Mouse (Mus musculus) common myeloid progenitor, adult 5-6 weeks (primary cell): Measurements from ENCODE around the gene Kng1. TPM values are rescaled to one million over a fixed set of nuclear protein-coding genes. Genes with fewer than 3 reads are reported as not detected.
"Not testable (repeated sequence)": the region's sequence is repeated elsewhere in the genome, so short reads cannot be mapped to it uniquely, and the experiment has no call there.

Experiments used
- ATAC-seq: replicated peaks from 2 replicates; pipeline ENCODE4 v1.8.0; 2016; ENCODE audit warnings: low read depth, mild to moderate bottlenecking, moderate TSS enrichment, inconsistent platforms; ENCODE audit not compliant: poor library complexity, severe bottlenecking
- total RNA-seq: library from RNA; stranded (forward); fragments of 200-1000, 187-1606 nt; gene quantifications from 2 replicates; pipeline ENCODE4 v1.2.3, GENCODE M21; 2017

The Kng1 gene
- total RNA-seq, 1 experiment from 2014 or later = not detected

DNA sequence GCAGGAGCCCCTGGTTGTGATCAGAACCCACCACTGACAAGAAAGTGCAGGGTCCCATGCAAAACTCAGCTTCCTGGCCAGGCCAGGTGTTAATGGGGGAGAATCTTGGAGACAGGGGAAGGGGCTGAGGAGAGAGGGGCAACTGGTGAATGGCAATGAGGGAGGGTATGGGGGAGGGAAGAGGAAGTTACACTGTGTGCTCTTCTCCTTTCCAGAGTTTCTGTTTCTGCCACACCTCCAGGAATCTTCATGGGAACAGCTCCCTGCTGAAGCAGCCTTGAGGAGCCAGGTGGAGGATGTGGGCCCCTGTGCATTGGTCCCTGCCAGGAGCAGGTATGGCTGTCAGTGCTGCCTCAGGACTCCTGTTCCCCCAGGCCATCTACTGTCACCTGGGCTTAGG, 33.7 kb downstream of the Kng1 start:
- ATAC-seq = not testable (repeated sequence)

DNA sequence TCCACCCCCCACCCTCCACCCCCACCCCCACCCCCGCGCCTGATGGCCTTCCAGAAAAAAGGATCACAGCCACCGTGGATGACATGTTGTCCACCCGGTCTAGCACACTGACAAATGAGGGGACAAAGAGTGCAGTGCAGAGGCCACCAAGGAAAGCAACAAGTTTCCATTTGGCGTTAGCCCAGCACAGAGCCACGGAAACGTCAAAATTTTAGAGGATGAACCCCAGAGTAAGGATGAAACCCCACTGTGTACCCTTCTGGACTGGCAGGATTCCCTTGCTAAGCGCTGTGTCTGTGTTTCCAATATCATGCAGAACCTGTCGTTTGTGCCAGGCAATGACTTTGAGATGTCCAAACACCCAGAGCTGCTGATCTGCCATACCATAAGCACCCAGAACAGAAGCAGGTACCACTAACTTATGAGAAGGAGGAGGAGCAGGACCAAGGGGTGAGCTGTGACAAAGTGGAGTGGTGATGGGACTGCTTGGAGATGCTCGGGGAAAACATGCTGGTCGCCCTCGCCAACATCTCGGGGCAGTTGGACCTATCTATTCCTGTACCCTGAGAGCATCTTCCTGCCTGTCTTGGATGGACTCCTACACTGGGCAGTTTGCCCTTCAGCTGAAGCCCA, 35.8 kb downstream of the Kng1 start:
- ATAC-seq = no peak

DNA sequence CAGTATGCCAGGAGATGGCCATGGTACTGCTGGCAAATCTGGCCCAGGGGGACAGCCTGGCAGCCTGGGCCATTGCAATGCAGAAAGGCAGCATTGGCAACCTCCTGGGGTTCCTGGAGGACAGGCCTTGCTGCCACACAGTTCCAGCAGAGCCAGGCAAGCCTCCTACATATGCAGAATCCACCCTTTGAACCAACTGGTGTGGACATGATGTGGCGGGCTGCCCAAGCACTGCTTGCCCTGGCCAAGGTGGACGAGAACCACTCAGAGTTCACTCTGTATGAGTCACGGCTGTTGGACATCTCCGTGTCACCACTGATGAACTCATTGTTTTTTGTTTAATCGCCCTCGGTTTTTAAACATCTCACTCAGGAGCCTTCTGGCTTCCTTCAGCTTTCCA, 36.5 kb downstream of the Kng1 start:
- no peak for ATAC-seq

DNA sequence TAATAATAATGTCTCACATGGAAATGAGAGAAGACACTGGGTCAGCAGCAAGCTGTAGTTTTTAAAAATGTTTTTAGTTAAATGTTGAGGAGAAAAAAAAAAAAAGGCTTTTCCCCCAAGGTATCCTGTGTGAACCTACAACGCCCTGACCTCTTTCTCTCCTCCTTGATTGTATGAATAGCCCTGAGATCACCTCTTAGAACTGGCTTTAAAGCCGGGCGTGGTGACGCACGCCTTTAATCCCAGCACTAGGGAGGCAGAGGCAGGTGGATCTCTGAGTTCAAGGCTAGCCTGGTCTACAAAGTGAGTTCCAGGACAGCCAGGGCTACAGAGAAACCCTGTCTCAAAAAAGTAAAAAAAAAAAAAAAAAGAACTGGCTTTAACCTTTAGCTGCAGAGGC, 37.9 kb downstream of the Kng1 start:
- not testable (repeated sequence) for ATAC-seq

DNA sequence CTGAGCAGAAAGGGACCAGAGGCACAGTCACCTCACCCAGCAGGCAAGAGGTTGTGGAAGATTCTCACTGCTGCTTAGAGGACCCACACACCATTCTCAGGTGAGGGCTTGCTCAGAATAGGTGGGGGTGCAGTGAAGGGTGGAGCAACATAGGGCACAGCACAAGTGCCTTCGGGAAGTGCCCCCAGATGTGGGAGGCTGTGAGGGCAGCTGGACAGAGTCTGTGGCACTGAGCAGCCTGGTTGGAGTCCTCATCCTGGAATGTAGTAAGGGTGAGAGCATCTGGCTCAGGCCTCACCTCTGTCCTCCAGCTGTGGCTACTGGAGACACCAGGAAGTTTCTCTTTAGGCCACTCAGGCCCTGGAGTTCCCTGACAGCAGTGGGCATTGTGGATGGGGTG, 39.2 kb downstream of the Kng1 start:
- ATAC-seq = not testable (repeated sequence)

DNA sequence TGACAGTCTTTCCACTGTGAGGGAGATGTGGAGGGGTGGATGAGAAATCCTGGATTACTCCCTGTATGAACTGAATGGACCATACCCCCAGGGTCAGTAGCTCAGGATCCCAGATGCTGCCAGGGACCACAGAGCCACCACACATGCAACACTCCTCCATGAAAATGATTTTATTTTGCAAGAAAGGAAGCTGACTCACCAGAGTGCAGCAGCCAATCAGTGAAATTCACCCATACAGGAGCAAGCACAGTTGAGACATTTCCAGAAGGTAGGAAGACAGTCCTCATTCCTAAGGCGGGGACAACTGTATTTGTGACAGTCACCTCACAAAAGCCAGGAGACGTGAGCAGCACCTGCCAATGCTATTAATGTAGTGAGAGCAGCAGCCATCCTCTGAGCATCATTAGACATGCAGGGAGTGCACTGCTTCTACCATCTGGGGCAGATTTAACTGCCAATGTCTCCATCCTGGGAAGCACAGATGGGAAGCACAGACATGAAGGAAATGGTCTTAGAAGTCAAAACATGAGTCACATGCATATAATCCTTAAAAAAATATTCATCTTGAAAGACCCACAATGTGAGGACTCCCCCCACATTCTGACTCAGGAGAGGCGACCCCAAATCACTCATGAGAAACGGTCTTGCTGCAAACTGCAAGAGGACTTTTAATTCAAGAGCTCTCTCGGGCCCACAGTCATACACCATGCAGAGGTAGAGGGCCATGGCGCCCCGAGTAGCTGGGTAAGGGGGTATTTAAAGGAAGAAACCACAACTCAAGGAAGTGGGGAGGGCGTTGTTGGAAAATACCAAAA, 39.8 kb downstream of the Kng1 start:
- not testable (repeated sequence) for ATAC-seq

DNA sequence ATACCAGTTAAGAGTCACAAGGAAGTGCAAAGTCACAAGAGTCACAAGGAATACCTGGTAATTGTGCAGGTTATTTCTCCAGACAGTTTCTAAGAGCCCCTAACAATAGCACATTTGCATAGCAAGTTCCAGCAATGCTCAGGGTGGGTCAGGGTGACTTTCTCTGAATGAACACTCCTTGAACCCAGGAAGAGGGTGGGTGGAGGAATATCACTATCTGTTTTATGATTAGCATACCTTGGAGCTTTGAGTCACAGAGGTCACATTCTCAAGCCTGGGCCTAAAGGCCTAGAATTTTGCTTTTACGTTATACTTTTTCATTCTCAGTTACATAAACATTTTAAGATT, 40.4 kb downstream of the Kng1 start:
- not testable (repeated sequence) for ATAC-seq

DNA sequence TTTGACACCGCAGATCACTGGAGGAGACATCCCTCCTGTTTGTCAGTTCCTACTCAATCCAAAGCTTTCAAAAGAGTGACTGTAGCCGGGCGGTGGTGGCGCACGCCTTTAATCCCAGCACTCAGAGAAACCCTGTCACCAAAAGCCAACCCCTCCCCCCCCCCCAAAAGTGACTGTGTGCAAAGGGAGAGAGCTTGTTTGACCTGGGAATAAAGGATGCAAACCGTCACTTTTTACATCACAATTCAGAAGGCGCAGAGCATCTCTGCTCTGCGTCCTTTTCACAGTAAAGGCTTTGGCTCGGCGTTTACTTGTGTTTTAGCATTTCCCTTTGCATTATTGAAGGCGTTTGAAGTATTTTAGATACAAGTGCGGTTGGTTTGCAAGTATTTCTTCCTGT, 42.0 kb downstream of the Kng1 start:
- ATAC-seq = no peak

DNA sequence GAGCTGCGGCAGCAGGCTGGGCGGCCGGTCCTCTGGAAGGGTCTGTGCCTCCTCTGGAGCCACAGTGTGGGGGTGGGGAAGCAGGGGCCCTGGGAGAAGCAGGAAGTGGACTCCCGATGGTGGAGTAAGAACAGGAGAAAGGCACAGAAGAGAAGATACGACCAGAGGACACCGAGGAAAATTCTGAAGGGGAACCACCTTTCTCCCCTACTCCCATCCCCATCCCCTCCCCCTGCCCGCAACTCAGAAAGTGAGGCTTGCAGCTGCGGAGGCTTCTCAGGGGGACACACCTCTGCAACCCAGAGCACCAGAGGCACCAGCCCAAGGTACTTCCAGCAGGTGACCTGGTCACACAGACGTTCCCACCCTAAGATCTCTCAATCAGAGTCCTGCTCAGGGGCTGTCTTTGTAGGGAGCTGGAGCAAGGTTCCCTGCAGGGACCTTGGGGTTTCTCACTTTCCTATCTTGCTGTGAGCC, 42.5 kb downstream of the Kng1 start:
- ATAC-seq = peak; percentile 19; the same call in 1 of the 2 replicates

DNA sequence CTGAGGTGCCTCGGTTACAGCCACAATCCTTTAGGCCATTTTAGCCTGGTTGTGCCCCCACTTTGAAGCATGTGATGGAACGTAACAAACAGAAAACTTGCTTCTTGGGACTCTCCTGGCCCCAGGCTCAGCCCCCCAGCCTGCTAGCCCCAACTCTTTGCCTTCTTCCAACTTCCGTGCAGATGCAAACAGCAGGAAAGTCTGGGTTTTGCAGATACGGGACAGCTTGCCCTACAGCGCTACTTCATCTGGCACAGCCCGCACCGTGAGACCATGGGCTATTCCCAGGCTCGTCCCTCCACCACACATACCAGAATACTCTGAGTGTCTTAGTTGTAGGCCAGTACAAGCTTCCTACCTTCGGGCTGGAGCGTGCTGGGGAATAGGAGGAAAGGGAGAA, 42.9 kb downstream of the Kng1 start:
- ATAC-seq = peak; percentile 69

DNA sequence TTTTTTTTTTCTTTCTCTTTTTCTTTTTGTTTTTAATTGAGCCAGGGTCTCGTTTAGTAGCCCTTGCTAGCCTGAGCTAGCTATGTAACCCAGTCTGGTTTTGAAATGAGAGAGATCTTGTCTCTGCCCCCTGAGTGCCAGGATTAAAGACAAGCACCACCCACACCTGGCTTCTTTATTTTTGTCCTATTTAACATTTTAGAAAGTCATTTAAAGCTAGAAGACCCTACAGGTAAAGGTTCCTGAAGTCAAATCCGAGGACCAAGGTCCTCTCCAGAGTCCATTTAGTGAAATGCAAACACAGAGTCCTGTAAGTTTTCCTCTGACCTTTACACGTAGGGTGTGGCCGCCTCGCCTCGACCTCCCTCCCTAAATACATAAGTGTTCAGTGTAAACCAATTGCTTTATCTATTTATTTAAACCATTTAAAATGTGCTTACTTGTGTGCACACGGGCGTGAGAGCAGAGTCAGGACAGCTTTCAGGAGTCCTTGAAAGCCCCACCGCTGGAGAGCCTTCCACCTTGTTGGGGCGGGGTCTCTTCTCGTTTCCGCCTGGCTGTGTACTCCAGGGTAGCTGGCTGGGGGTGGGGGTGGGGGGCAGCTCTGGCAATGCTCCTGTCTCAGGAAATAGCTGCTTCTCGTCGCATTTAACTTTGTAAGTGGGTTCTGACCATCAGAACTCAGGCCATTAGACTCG, 44.8 kb downstream of the Kng1 start:
- no peak for ATAC-seq

DNA sequence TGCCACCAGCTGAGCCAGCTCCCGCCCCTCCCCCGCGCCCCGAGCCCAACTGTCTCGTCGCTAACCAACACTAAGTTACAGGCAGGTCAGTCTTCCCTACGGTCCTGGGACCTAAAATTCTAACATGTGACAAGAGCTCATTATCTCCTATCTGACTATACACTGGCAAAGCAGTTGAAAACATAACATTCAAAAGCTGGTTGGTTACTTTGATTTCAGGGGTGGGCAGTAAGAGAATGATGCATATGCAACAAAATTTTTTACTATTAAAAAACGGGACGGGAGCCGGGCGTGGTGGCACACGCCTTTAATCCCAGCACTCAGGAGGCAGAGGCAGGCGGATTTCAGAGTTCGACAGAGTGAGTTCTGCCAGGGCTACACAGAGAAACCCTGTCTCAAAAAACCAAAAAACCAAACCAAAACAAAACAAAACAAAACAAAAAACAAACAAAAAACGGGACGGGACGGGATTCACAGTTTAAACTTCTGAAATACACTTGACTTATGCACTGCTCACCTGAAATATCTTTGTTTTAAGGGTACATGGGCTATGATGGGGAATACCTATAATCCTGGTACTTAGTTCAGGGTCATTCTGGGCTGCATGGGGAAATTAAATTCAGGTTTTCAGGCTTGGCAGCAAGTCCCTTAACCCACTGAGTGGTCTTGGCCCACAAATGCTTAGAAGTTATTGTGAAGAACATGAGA, 45.5 kb downstream of the Kng1 start:
- no peak for ATAC-seq

DNA sequence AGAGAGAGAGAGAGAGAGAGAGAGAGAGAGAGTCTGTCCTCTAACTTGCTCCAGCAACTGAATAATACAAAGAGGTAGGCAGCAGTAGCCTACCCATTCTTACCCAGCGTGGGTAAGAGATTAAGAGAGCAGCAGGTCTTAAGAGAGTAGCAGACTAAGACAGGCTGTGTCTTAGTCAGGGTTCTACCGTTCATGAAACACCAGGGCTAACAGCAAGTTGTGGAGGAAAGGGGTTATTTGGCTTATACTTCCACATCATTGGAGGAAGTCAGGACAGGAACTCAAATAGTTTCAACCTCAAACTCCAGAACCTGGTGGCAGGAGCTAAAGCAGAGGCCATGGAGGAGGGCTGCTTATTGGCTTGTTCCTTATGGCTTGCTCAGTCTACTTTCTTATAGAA, 46.2 kb downstream of the Kng1 start:
- ATAC-seq = no peak

DNA sequence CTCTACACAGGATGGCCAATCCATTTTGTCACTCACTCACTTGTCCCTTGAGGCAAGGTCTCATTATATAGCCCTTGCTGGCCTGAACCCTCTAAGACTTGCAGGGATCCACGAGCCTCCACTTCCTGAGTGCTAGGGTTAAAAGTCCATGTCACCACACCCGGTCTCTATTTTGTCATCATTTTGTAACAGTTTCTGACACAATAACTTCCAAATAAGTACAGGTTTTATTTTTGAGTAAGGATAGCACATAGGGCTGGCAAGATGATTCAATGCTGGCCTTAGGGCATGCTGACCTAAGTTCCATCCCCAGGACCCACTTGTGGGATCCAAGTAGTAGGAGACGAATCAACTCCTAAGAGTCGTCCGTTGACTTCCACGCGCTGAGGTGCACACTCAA, 48.5 kb downstream of the Kng1 start:
- ATAC-seq = no peak

DNA sequence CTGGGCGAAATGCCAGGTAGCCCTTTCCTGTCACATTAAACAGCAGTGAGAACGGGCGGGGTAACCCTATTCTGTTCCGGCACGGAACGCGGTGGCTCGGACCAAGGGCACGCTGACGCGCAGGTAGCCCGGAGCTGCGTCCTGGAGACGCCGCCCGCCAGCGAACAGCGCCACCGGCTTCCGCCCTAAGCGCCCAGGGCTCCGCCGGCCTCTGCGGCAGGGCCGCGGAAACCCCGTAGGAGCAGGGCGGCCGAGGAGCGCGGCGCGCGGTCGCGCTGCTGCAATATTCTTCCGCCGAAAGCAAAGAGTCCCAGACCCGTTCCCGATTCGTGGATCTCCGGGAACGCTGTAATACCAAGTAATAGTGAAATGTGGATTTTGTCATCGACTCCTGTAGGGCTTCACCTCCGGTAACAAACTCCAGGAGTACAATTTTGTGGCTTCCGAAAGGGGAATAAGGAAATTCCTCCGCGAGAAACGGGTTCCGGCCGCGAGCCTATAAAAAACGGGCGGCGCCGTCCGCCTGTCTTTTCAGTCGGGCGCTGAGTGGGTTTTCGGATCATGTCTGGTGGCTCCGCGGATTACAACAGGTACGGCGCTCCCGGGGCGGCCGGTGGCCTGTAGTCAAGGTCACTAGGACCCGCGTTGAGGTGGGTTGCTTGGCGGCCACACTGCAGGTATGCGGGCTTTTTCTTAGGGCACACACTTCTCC, 49.7 kb downstream of the Kng1 start, which contains the start of gene Eif4a2:
Gene Eif4a2, plus strand, starts transcription at position 214 of the 712 bp plus-strand sequence.
- peak; percentile 70 for ATAC-seq

DNA sequence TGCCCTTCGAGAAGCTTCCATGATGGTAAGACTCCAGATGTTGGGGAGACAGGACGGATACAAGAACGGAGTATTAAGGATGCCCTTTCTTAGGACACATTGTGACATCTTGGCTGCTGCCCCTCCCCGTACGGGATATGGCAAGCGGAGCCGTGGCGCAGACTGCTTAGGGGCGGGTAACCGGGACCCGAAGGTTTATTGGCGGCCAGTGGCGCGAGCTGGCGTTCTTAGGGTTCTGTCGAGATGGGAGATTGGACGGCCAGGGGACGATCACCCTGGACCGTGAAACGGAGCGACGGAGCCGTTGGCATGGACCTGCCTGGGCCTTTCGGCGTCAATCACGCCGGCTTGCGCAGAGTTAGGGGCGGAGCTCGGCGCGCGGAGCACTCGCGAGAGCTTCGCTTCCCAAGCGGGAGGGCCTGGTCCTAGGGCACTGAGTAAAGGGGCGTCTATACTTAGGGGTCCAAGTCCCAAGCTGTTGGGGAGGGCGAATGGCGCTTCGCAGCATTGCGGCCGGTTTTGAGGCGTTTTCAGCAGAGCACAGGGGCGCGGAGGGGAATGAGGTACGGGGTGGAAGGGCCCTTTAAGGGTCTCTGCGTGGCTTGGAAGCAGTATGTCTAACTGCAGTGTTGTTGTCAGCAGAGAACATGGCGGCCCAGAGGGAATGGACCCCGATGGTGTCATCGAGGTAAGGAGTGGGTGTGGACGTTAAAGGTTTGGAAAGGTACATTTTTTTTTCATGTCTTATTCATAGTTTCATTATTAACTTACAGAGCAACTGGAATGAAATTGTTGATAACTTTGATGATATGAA, 50.5 kb downstream of the Kng1 start:
- peak; percentile 69 for ATAC-seq

DNA sequence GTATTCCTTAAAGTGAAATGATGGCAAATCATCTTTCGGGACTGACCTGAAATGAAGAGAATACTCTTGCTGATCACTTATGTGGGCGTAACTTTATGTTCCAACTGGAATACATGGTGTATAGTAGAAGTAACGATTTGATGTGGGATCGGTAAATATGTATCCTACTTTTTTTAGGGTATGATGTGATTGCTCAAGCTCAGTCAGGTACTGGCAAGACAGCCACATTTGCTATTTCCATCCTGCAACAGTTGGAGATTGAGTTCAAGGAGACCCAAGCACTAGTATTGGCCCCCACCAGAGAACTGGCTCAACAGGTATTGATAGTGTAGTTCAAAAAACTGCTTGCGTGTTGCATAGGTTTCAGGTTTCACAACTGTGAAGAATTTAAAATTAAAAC, 51.3 kb downstream of the Kng1 start:
- ATAC-seq = no peak

DNA sequence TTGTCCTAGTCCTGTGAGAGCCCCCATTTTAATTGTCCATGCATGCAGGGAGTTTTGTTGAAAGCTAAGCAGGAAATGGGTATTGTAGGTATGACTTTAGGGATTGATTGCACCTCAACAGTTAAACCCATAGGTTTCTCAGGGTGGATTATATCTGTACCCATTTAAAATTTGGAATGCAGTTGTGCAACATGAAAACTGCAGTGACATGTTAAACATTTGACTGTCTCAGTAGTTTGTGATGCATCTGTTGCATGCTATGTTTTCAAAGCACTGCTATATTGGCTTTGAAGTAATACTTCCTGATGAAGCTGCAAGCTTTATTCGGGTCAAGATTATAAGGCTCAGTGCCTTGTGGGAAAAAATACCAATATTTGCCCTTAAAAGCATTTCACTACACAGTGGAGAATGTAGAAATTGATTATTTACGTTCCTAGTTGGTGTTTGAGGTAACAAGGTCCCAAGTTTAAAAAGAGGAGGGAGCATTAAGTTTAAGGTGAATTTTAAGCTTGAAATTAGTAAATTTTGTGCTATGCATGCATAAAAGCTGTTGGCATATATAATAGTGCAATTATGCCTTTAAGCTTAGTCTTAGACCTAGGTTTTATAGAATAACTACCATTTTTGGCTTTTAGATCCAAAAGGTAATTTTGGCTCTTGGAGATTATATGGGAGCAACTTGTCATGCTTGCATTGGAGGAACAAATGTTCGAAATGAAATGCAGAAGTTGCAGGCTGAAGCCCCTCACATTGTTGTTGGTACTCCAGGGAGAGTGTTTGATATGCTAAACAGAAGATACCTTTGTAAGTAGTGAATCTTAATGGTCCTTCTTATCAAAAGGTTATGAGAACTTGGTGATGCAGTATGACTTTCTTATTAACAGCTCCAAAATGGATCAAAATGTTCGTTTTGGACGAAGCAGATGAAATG, 52.0 kb downstream of the Kng1 start:
- no peak for ATAC-seq
